Mouse (Mus musculus) layer of hippocampus, adult 18-20 months (tissue): ENCODE data around the gene Ifrd2. TPM values are rescaled to one million over a fixed set of nuclear protein-coding genes. Genes with fewer than 3 reads are reported as not detected.

Experiments used
- DNase-seq, 2 experiments: peaks; one replicate each; pipeline ENCODE4 v3.0.0; 2022; ENCODE audit warnings: low spot score in 2 of 2
- total RNA-seq, 2 experiments: library from RNA; stranded (reverse); gene quantifications; 2 replicates each; pipeline ENCODE4 v1.2.3; 2021

Gene Ifrd2
- total RNA-seq, 2 experiments from 2014 or later: 12.5 to 13.2 TPM

DNA sequence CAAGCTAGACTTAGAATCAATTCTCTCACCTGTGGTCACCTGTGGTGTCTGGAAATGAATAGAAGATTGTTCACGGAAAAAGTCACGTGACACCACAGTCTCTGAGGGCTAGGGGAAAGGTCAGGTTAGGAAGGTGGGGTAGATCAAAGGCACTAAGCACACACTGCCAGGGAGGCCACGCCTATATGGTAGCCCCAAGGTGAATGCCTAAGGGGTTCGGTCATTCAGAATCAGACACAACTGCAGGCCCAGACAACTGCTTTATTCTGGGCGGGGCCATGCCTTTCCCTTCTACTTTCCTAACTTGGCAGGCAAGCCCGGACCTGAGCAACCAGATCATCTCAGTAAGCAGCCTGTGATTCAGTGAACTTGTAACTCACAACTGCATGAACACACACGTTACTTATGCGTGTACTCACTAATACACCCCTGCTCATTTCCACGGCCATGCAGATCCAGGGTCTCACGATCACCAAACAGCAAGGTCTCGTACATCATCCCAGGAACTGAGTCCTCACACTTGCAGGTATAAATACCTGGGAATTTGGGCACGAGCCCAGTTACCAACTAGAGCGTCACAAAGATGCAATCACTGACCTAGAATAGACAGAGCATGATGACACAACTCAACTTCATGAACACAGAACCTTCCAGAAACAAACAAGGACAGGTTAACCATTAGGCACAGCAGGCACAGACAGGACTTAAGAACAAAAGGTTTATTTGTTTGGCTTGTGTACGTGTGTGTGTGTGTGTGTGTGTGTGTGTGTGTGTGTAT, 11.7 kb upstream of the Ifrd2 start:
- no peak for DNase-seq

- peak in 1 of 2 experiments; percentile 49 for DNase-seq
Measured at GRCm38 (mm10) chr9:107576357-107577107, 10.9 kb upstream of the Ifrd2 start, which contains the start of gene Hyal1. TSS of gene Hyal1 (plus strand) at chr9:107576927.

DNA sequence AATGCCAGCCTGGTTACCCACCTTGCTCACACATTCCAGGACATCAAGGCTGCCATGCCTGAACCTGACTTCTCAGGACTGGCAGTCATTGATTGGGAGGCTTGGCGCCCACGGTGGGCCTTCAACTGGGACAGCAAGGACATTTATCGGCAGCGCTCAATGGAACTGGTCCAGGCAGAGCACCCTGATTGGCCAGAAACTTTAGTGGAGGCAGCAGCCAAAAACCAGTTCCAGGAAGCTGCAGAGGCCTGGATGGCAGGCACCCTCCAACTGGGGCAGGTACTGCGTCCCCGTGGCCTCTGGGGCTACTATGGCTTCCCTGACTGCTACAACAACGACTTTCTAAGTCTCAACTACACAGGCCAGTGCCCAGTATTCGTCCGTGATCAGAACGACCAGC, 9.6 kb upstream of the Ifrd2 start:
- no peak for DNase-seq

GRCm38 (mm10) chr9:107578587-107578986, 8.9 kb upstream of the Ifrd2 start, which contains the start of gene Naa80:
TSS of gene Naa80 (plus strand) at chr9:107578887.
- no peak for DNase-seq

- peak in 1 of 2 experiments; percentile 72 for DNase-seq
Measured at GRCm38 (mm10) chr9:107579023-107579900, 8.2 kb upstream of the Ifrd2 start.

- peak; percentile 88 to 93 for DNase-seq
Measured at GRCm38 (mm10) chr9:107580501-107581317, 6.7 kb upstream of the Ifrd2 start, which contains the start of gene Hyal3. TSS of gene Hyal3 (plus strand) at chr9:107580818.

DNA sequence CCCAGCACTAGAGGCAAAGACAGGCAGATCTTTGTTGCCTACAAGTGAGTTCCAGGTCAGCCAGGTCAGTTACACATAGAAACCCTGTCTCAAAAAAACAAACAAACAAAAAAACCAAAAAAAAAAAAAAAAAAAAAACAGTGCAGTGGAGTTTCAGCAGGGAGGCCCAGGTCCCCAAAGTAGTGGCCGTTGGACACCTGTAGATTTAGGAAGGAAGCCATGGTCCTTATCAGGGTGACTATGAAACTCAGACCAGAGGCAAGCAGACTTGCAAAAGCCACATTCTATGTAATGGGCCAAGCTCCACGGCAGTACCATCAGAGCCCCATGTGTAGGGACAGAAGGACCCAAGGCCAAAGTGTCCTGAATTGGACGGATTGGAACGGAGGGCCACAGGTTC, 5.9 kb upstream of the Ifrd2 start:
- no peak for DNase-seq

- no peak for DNase-seq
Measured at GRCm38 (mm10) chr9:107582509-107583062, 4.9 kb upstream of the Ifrd2 start.

- no peak for DNase-seq
Measured at GRCm38 (mm10) chr9:107583174-107583573, 4.3 kb upstream of the Ifrd2 start.

DNA sequence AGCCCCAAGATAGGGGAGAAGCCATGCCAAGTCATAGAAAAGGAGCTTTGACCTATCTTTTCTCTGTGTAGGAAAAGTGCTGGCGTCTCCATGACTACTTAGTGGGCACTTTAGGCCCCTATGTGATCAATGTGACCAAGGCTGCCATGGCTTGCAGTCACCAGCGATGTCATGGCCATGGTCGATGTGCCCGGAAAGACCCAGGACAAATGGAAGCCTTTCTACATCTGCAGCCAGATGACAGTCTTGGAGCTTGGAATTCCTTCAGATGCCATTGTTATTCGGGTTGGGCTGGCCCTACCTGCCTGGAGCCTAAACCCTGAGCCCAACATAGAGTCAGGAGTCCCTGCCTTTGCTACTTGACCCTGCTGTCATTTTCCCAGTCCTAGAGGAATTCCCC, 938 bp upstream of the Ifrd2 start:
- no peak for DNase-seq

- DNase-seq: no peak
Measured at GRCm38 (mm10) chr9:107587833-107588639, 594 bp downstream of the Ifrd2 start.

- no peak for DNase-seq
Measured at GRCm38 (mm10) chr9:107590058-107590772, 2.8 kb downstream of the Ifrd2 start.

DNA sequence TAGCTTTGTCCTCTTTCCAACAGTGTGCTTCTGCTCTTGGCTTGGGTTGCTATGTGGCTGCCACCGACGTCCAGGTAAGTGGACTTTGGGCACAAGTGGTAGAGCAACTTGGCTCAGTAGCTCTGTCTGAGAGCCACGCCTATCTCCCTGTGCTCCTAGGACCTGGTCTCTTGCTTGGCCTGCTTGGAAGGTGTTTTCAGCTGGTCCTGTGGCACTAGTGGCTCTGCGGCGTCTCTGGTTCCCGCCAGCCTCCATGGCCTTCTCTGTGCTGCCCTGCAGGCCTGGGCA, 3.3 kb downstream of the Ifrd2 start:
- DNase-seq: no peak

DNA sequence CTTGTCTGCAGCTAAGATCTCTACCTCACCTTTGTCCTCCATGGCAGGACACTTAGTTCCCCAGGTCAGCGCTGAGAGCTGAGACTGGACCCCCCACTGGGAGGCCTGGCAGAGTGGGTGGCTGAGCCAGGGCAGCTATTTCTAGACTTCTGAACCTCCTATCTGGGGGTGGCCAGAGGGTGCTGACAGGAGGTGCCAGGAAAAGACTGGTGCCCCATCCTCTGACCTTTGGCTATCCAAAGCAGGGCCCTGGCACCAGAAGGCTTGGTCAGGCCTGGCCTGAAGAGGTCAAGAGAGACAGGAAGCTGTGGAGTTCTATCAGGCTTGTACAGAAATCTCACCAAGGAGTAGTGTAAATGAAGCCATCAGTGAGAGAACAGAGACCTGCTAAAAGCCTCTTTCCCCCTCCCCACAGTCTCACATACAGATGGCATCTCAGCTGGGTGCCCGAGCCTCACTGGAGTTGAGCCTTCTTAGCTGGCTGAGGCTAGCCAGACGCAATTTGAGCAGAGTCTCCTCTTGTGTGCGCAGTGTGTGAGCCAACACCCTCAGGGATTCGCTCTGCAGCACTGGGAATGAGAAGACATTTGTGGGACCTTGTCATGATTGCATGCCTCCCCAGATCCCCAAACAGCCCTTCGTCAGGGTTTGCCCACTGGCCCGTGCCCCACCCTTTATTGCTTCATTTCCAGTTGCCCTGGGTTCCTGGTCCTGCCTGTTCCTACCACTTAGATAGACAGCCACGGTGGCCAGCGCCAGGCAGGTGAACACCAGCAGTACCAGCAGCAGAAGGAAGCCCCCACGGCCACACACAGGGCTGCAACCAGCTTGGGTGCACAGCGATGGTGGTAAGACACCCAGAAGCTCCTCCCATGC, 5.9 kb downstream of the Ifrd2 start:
- DNase-seq: no peak

- no peak for DNase-seq
Measured at GRCm38 (mm10) chr9:107594281-107595062, 7.0 kb downstream of the Ifrd2 start.

DNA sequence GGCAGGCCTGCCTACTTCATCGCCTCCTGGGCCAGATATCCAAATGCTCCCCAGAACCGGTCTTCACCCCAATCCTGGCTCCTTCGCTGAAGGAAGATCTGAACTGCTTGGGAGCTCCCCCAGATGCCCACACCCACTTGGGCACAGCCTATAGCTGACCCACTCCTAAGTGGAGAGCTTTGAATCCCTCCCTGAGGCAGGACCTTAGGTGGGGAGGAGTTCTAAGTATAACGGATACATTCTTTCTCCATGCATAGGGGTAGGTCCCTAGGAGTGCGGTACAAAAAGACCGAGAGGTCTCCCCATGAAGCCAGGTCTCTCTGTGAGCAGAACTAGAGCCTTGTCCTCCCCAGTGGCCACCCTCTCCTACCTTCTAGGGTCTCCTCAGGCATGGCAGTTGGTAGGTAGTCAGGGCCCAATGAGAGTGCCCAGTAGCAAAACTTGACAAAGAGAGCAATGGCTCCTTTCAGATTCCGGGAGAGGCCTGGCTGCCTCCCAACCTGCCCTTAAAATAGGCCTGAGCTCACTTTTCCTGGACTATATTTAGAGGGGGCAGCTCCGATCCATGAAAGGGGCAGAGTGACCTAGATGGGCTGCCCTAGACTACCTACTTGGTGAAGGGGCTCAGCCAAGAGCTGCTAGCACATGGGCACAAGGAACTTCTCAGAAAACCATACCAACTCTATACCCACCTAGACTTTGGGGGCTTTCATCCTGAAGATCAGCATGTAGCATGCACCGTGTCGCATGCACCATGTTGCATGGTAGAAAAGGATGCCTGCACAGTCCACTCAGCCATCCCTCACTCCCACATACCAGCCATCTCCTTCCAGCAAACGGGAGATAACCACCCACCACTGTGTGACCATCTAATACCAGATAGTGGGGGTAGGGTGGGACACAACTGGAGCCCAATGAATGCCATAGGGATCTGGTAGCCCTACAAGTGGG, 9.5 kb downstream of the Ifrd2 start:
- no peak for DNase-seq
